Mouse (Mus musculus) hindbrain, embryonic 13.5 days (tissue): ENCODE measurements around the gene Ppp2r5b. TPM values are rescaled to one million over a fixed set of nuclear protein-coding genes. Genes with fewer than 3 reads are reported as not detected.

Source experiments
- ATAC-seq: fragments of 200-750 bp; cut with Nextera tagmentation; 2 replicates; pipeline ENCODE4 v1.8.0; 2017; ENCODE audit warnings: moderate TSS enrichment; ENCODE audit not compliant: low FRiP score
- H3K27ac ChIP-seq: fragments of 300-500 bp; sonication (generic); 2 replicates; pipeline ENCODE4 v1.5.1; 2015; ENCODE audit warnings: inconsistent platforms, mild to moderate bottlenecking, moderate library complexity
- H3K27me3 ChIP-seq: fragments of 300-500 bp; sonication (generic); 2 replicates; pipeline ENCODE4 v1.6.1; 2015; ENCODE audit warnings: mild to moderate bottlenecking, inconsistent platforms
- H3K36me3 ChIP-seq: fragments of 300-500 bp; sonication (generic); 2 replicates; pipeline ENCODE4 v1.6.1; 2015; ENCODE audit warnings: mild to moderate bottlenecking, inconsistent platforms
- H3K4me1 ChIP-seq: fragments of 300-500 bp; sonication (generic); replicated peaks from 2 replicates; pipeline ENCODE4 v1.6.1; 2015; ENCODE audit warnings: inconsistent platforms
- H3K4me2 ChIP-seq: fragments of 300-500 bp; sonication (generic); 2 replicates; pipeline ENCODE4 v1.6.1; 2015; ENCODE audit warnings: inconsistent platforms, mild to moderate bottlenecking, moderate library complexity
- H3K4me3 ChIP-seq: fragments of 300-500 bp; sonication (generic); 2 replicates; pipeline ENCODE4 v1.5.1; 2015; ENCODE audit warnings: mild to moderate bottlenecking, inconsistent platforms
- H3K9ac ChIP-seq: fragments of 300-500 bp; sonication (generic); 2 replicates; pipeline ENCODE4 v1.6.1; 2015; ENCODE audit warnings: mild to moderate bottlenecking, inconsistent platforms
- H3K9me3 ChIP-seq: fragments of 300-500 bp; sonication (generic); 2 replicates; pipeline ENCODE4 v1.6.1; 2016; ENCODE audit warnings: inconsistent platforms
- WGBS: fragments of 180-500 bp; shearing (Covaris S2); methylation state at CpG from one replicate; pipeline ENCODE4 v1.1.7; 2015; 5-methylcytosine and 5-hydroxymethylcytosine counted together
- polyA plus RNA-seq: library from polyadenylated mRNA; unstranded; fragments of >200 nt; fragmentation: Nextera tagmentation; extraction: Ambion mirVana; gene quantifications from 2 replicates; pipeline ENCODE4 v1.2.1, GENCODE M21; 2015

The Ppp2r5b gene
- polyA plus RNA-seq, 1 experiment from 2014 or later, result 98.3 TPM

- Histone ChIP-seq H3K36me3 (peaks cover 18% of the 10 kb centered on the region), H3K9me3 (no peaks in the 10 kb centered on the region), H3K4me2 (no peak overlapping the region), H3K4me3 (no peak overlapping the region), H3K4me1 (no peaks in the 10 kb centered on the region; the same call in 1 of the 2 replicates), H3K27ac (no peak overlapping the region), H3K9ac (no peak overlapping the region), H3K27me3 (peaks cover 11% of the 10 kb centered on the region)
- 65% methylated on average over 6 of the region's 6 CpGs for WGBS
- no peak for ATAC-seq
Measured at GRCm38 (mm10) chr19:6265727-6266182, 30.1 kb upstream of the Ppp2r5b start.

GRCm38 (mm10) chr19:6264945-6265344 lies 29.3 kb upstream of the Ppp2r5b start:
- Histone ChIP-seq H3K9ac (no peak overlapping the region), H3K4me3 (no peak overlapping the region), H3K9me3 (no peaks in the 10 kb centered on the region), H3K27ac (no peak overlapping the region), H3K4me1 (no peaks in the 10 kb centered on the region; the same call in 1 of the 2 replicates), H3K27me3 (peaks cover 8% of the 10 kb centered on the region; the same call in 1 of the 2 replicates), H3K36me3 (peaks cover 26% of the 10 kb centered on the region), H3K4me2 (no peak overlapping the region)
- 92% methylated on average over 8 of the region's 8 CpGs for WGBS
- no peak for ATAC-seq

GRCm38 (mm10) chr19:6264200-6264599 lies 28.5 kb upstream of the Ppp2r5b start:
- Histone ChIP-seq H3K36me3 (peaks cover 31% of the 10 kb centered on the region), H3K27me3 (peaks cover 8% of the 10 kb centered on the region; the same call in 1 of the 2 replicates), H3K4me1 (no peaks in the 10 kb centered on the region; the same call in 1 of the 2 replicates), H3K27ac (no peak overlapping the region), H3K9ac (peak overlapping the region; percentile 19; the same call in 1 of the 2 replicates), H3K4me3 (no peak overlapping the region), H3K4me2 (no peak overlapping the region), H3K9me3 (no peaks in the 10 kb centered on the region)
- no peak for ATAC-seq
- 83% methylated on average over 9 of the region's 9 CpGs for WGBS

GRCm38 (mm10) chr19:6262839-6263433 lies 27.3 kb upstream of the Ppp2r5b start:
- Histone ChIP-seq H3K4me3 (no peak overlapping the region), H3K9ac (no peak overlapping the region), H3K4me2 (no peak overlapping the region), H3K9me3 (no peaks in the 10 kb centered on the region), H3K27me3 (peaks cover 8% of the 10 kb centered on the region; the same call in 1 of the 2 replicates), H3K36me3 (peaks cover 44% of the 10 kb centered on the region), H3K4me1 (no peaks in the 10 kb centered on the region), H3K27ac (0 out of 2 replicates have a peak overlapping the region, but pooled peaks have one; percentile 35)
- 83% methylated on average over 8 of the region's 8 CpGs for WGBS
- no peak for ATAC-seq

GRCm38 (mm10) chr19:6262222-6262621 lies 26.6 kb upstream of the Ppp2r5b start:
- no peak for ATAC-seq
- H3K27ac ChIP-seq, result no peak overlapping the region
- no peak overlapping the region for H3K9ac ChIP-seq
- H3K4me2 ChIP-seq, result no peak overlapping the region
- no peaks in the 10 kb centered on the region for H3K4me1 ChIP-seq
- no peak overlapping the region for H3K4me3 ChIP-seq
- no peaks in the 10 kb centered on the region for H3K9me3 ChIP-seq
- H3K36me3 ChIP-seq, result peaks cover 51% of the 10 kb centered on the region
- peaks cover 2% of the 10 kb centered on the region; the same call in 1 of the 2 replicates for H3K27me3 ChIP-seq
- WGBS, result 59% methylated on average over 7 of the region's 7 CpGs

GRCm38 (mm10) chr19:6261379-6261778 lies 25.7 kb upstream of the Ppp2r5b start:
- 93% methylated on average over 14 of the region's 14 CpGs for WGBS
- no peak for ATAC-seq

GRCm38 (mm10) chr19:6260946-6261345 lies 25.3 kb upstream of the Ppp2r5b start:
- no peak overlapping the region for H3K4me2 ChIP-seq
- no peaks in the 10 kb centered on the region for H3K4me1 ChIP-seq
- peaks cover 64% of the 10 kb centered on the region for H3K36me3 ChIP-seq
- no peak overlapping the region for H3K9ac ChIP-seq
- no peak overlapping the region for H3K4me3 ChIP-seq
- ATAC-seq, result no peak
- no peaks in the 10 kb centered on the region for H3K27me3 ChIP-seq
- H3K27ac ChIP-seq, result no peak overlapping the region
- no peaks in the 10 kb centered on the region for H3K9me3 ChIP-seq
- 79% methylated on average over 4 of the region's 4 CpGs for WGBS

More at GRCm38 (mm10) chr19:6261379-6261778, 25.7 kb upstream of the Ppp2r5b start:
- Histone ChIP-seq H3K27ac (no peak overlapping the region), H3K4me1 (no peaks in the 10 kb centered on the region), H3K9me3 (no peaks in the 10 kb centered on the region), H3K27me3 (no peaks in the 10 kb centered on the region), H3K4me3 (no peak overlapping the region), H3K4me2 (no peak overlapping the region), H3K36me3 (peaks cover 60% of the 10 kb centered on the region), H3K9ac (no peak overlapping the region)

GRCm38 (mm10) chr19:6260428-6260827 lies 24.8 kb upstream of the Ppp2r5b start:
- Histone ChIP-seq H3K4me2 (no peak overlapping the region), H3K4me3 (no peak overlapping the region), H3K27me3 (no peaks in the 10 kb centered on the region), H3K9me3 (no peaks in the 10 kb centered on the region), H3K9ac (no peak overlapping the region), H3K27ac (no peak overlapping the region), H3K36me3 (peaks cover 69% of the 10 kb centered on the region), H3K4me1 (no peaks in the 10 kb centered on the region)
- WGBS, result 64% methylated on average over 2 of the region's 2 CpGs
- ATAC-seq, result no peak

- Histone ChIP-seq H3K4me3 (no peak overlapping the region), H3K9me3 (no peaks in the 10 kb centered on the region), H3K9ac (no peak overlapping the region; the same call in 1 of the 2 replicates), H3K27me3 (no peaks in the 10 kb centered on the region), H3K4me1 (no peaks in the 10 kb centered on the region), H3K36me3 (peaks cover 88% of the 10 kb centered on the region), H3K4me2 (no peak overlapping the region), H3K27ac (no peak overlapping the region)
- ATAC-seq, result no peak
- WGBS, result 95% methylated on average over 4 of the region's 4 CpGs
Measured at GRCm38 (mm10) chr19:6253021-6253420, 17.3 kb upstream of the Ppp2r5b start.

- H3K4me1 ChIP-seq, result peaks cover 11% of the 10 kb centered on the region
- no peak overlapping the region for H3K4me3 ChIP-seq
- H3K9me3 ChIP-seq, result no peaks in the 10 kb centered on the region
- 94% methylated on average over 29 of the region's 29 CpGs for WGBS
- ATAC-seq, result no peak
- no peak overlapping the region for H3K27ac ChIP-seq
- H3K27me3 ChIP-seq, result no peaks in the 10 kb centered on the region
- no peak overlapping the region for H3K4me2 ChIP-seq
- H3K36me3 ChIP-seq, result peaks cover 80% of the 10 kb centered on the region
- H3K9ac ChIP-seq, result no peak overlapping the region
Measured at GRCm38 (mm10) chr19:6247526-6248300, 12.0 kb upstream of the Ppp2r5b start.

GRCm38 (mm10) chr19:6245806-6246205 lies 10.1 kb upstream of the Ppp2r5b start:
- Histone ChIP-seq H3K9ac (no peak overlapping the region), H3K36me3 (peaks cover 62% of the 10 kb centered on the region), H3K4me2 (no peak overlapping the region), H3K27me3 (no peaks in the 10 kb centered on the region), H3K4me1 (peaks cover 18% of the 10 kb centered on the region), H3K9me3 (no peaks in the 10 kb centered on the region), H3K4me3 (no peak overlapping the region), H3K27ac (no peak overlapping the region)
- 79% methylated on average over 1 of the region's 1 CpGs for WGBS
- ATAC-seq, result no peak

GRCm38 (mm10) chr19:6243226-6243625 lies 7.6 kb upstream of the Ppp2r5b start:
- 82% methylated on average over 5 of the region's 5 CpGs for WGBS
- ATAC-seq, result no peak

More at GRCm38 (mm10) chr19:6243226-6243625, 7.6 kb upstream of the Ppp2r5b start:
- Histone ChIP-seq H3K4me3 (no peak overlapping the region), H3K36me3 (peaks cover 47% of the 10 kb centered on the region), H3K9ac (peak overlapping the region; percentile 98; the same call in 1 of the 2 replicates), H3K4me1 (peaks cover 18% of the 10 kb centered on the region), H3K27me3 (no peaks in the 10 kb centered on the region), H3K4me2 (peak overlapping the region; percentile 18; the same call in 1 of the 2 replicates), H3K9me3 (no peaks in the 10 kb centered on the region), H3K27ac (no peak overlapping the region)
